Mouse (Mus musculus) thymus, adult 2 months (tissue): ENCODE data around the gene Ccdc155. TPM values are rescaled to one million over a fixed set of nuclear protein-coding genes. Genes with fewer than 3 reads are reported as not detected.

Source experiments
- DNase-seq: peaks from one replicate; pipeline ENCODE4 v3.0.0; 2021
- H3K27ac ChIP-seq: fragments of 200-500 bp; 2 replicates; pipeline ENCODE4 v1.5.1; 2012; ENCODE audit warnings: low read length, control low read depth; ENCODE audit not compliant: control insufficient read depth, insufficient read depth
- H3K27me3 ChIP-seq: fragments of 200-500 bp; 2 replicates; pipeline ENCODE4 v1.6.1; 2012; ENCODE audit warnings: mild to moderate bottlenecking, low read length, moderate library complexity, mixed read lengths; ENCODE audit not compliant: control insufficient read depth, insufficient read depth
- H3K36me3 ChIP-seq: fragments of 200-500 bp; 2 replicates; pipeline ENCODE4 v1.6.1; 2012; ENCODE audit warnings: mild to moderate bottlenecking, low read length, moderate library complexity; ENCODE audit not compliant: control insufficient read depth, insufficient read depth
- H3K4me1 ChIP-seq: fragments of 200-500 bp; replicated peaks from 2 replicates; pipeline ENCODE4 v1.6.1; 2012; ENCODE audit warnings: low read length; ENCODE audit not compliant: control insufficient read depth, insufficient read depth
- H3K4me3 ChIP-seq: fragments of 200-500 bp; 2 replicates; pipeline ENCODE4 v1.5.1; 2012; ENCODE audit warnings: mild to moderate bottlenecking, low read length, control low read depth, moderate library complexity; ENCODE audit not compliant: control insufficient read depth, insufficient read depth
- CTCF ChIP-seq: fragments of 200-500 bp; IDR thresholded peaks from 2 replicates; pipeline ENCODE4 v1.5.1; 2012; ENCODE audit warnings: mild to moderate bottlenecking, control low read depth, low read length, moderate library complexity, borderline replicate concordance; ENCODE audit not compliant: control insufficient read depth, poor library complexity, insufficient read depth; ENCODE audit errors: extremely low read depth
- POLR2A ChIP-seq: fragments of 200-500 bp; IDR thresholded peaks from 2 replicates; pipeline ENCODE4 v1.6.1; 2012; ENCODE audit warnings: mild to moderate bottlenecking, low read length, control low read depth, moderate library complexity; ENCODE audit not compliant: control insufficient read depth, poor library complexity, insufficient read depth; ENCODE audit errors: extremely low read depth
- WGBS: fragments of 180-500 bp; shearing (Covaris S2); methylation state at CpG from one replicate; pipeline ENCODE4 v1.1.7; 2018; 5-methylcytosine and 5-hydroxymethylcytosine counted together
- polyA plus RNA-seq: library from polyadenylated mRNA; depleted of rRNA; stranded (reverse); fragments of >200 nt; gene quantifications from 2 replicates; pipeline ENCODE4 v1.2.3, GENCODE M21; 2012

Gene Ccdc155
- polyA plus RNA-seq, 1 experiment: 0.32 TPM

- DNase-seq: no peak
- 97% methylated on average over 5 of the region's 5 CpGs for WGBS
- Histone ChIP-seq H3K27me3 (peaks cover 8% of the 10 kb centered on the region; the same call in 1 of the 2 replicates), H3K36me3 (no peaks in the 10 kb centered on the region), H3K4me3 (no peak overlapping the region), H3K4me1 (peaks cover 20% of the 10 kb centered on the region), H3K27ac (no peak overlapping the region)
- TF ChIP-seq POLR2A (no peak), CTCF (no peak)
Observed at GRCm38 (mm10) chr7:45213708-45214107, 9.0 kb upstream of the Ccdc155 start.

- no peak for DNase-seq
- no peak for TF ChIP-seq POLR2A
- TF ChIP-seq CTCF: no peak
- Histone ChIP-seq H3K4me1 (peaks cover 20% of the 10 kb centered on the region), H3K36me3 (no peaks in the 10 kb centered on the region), H3K27me3 (peaks cover 8% of the 10 kb centered on the region; the same call in 1 of the 2 replicates), H3K27ac (no peak overlapping the region), H3K4me3 (no peak overlapping the region)
- WGBS: 96% methylated on average over 7 of the region's 7 CpGs
Observed at GRCm38 (mm10) chr7:45212356-45212755, 7.7 kb upstream of the Ccdc155 start.

- 5% methylated on average over 17 of the region's 17 CpGs for WGBS
- Histone ChIP-seq H3K27ac (no peak within 1 kb of the TSS), H3K27me3 (peaks cover 8% of the 10 kb centered on the region; the same call in 1 of the 2 replicates), H3K4me1 (peaks cover 20% of the 10 kb centered on the region), H3K36me3 (no peaks in the 10 kb centered on the region), H3K4me3 (no peak within 1 kb of the TSS)
- no peak for DNase-seq
- TF ChIP-seq POLR2A (no peak), CTCF (no peak)
Observed at GRCm38 (mm10) chr7:45211851-45212251, 7.2 kb upstream of the Ccdc155 start, which contains the start of gene Dkkl1. Dkkl1 (minus strand) TSS chr7:45212147.

- TF ChIP-seq CTCF: no peak
- TF ChIP-seq POLR2A: no peak
- H3K36me3 ChIP-seq: no peaks in the 10 kb centered on the region
- no peak overlapping the region for H3K27ac ChIP-seq
- H3K4me3 ChIP-seq: no peak overlapping the region
- 3% methylated on average over 10 of the region's 10 CpGs for WGBS
- peaks cover 20% of the 10 kb centered on the region for H3K4me1 ChIP-seq
- H3K27me3 ChIP-seq: peaks cover 4% of the 10 kb centered on the region; the same call in 1 of the 2 replicates
- DNase-seq: no peak
Observed at GRCm38 (mm10) chr7:45211070-45211469, 6.4 kb upstream of the Ccdc155 start.

- Histone ChIP-seq H3K36me3 (no peaks in the 10 kb centered on the region), H3K27me3 (no peaks in the 10 kb centered on the region), H3K4me1 (peaks cover 30% of the 10 kb centered on the region), H3K4me3 (no peak overlapping the region), H3K27ac (no peak overlapping the region)
- DNase-seq: no peak
- WGBS: 95% methylated on average over 6 of the region's 6 CpGs
- TF ChIP-seq CTCF (no peak), POLR2A (no peak)
Observed at GRCm38 (mm10) chr7:45208260-45208659, 3.6 kb upstream of the Ccdc155 start.

GRCm38 (mm10) chr7:45202654-45203053 is 2.0 kb downstream of the Ccdc155 start:
- no peak for DNase-seq
- H3K4me3 ChIP-seq: no peak overlapping the region
- H3K4me1 ChIP-seq: peaks cover 11% of the 10 kb centered on the region
- H3K36me3 ChIP-seq: no peaks in the 10 kb centered on the region
- no peaks in the 10 kb centered on the region for H3K27me3 ChIP-seq
- WGBS: 86% methylated on average over 10 of the region's 10 CpGs
- TF ChIP-seq CTCF: no peak
- TF ChIP-seq POLR2A: no peak
- H3K27ac ChIP-seq: no peak overlapping the region

- Histone ChIP-seq H3K27me3 (no peaks in the 10 kb centered on the region), H3K36me3 (no peaks in the 10 kb centered on the region), H3K4me1 (0 out of 2 replicates have a peak, but pooled peaks cover 1% of the 10 kb centered on the region), H3K27ac (no peak overlapping the region), H3K4me3 (no peak overlapping the region)
- DNase-seq: no peak
- no peak for TF ChIP-seq POLR2A
- no peak for TF ChIP-seq CTCF
- 86% methylated on average over 11 of the region's 11 CpGs for WGBS
Observed at GRCm38 (mm10) chr7:45198961-45199360, 5.7 kb downstream of the Ccdc155 start.
